Mouse (Mus musculus): ENCODE data around the gene Ltn1. TPM values are rescaled to one million over a fixed set of nuclear protein-coding genes. Genes with fewer than 3 reads are reported as not detected.

Gene Ltn1
- polyA plus RNA-seq, 1 experiment: 34.4 TPM

- no peaks in the 10 kb centered on the region for H3K4me1 ChIP-seq (ENCODE audit: control insufficient read depth, insufficient read depth, low read length)
- H3K4me3 ChIP-seq (ENCODE audit: insufficient read depth, low read length): no peak overlapping the region
- no peak for TF ChIP-seq POLR2A (IDR thresholded peaks at IDR 0.05; ENCODE audit: low read depth, low read length)
- TF ChIP-seq CTCF (IDR thresholded peaks at IDR 0.05; ENCODE audit: borderline replicate concordance, insufficient read depth, low read length): no peak
- H3K27ac ChIP-seq (ENCODE audit: insufficient read depth, low read length): no peak overlapping the region
These were observed 10.8 kb upstream of the Ltn1 start for GRCm38 (mm10) chr16:87443245-87443644.

- TF ChIP-seq CTCF (IDR thresholded peaks at IDR 0.05; ENCODE audit: borderline replicate concordance, insufficient read depth, low read length) (no peak), POLR2A (IDR thresholded peaks at IDR 0.05; ENCODE audit: low read depth, low read length) (no peak)
- H3K27ac ChIP-seq (ENCODE audit: insufficient read depth, low read length): no peak overlapping the region
- H3K4me1 ChIP-seq (ENCODE audit: control insufficient read depth, insufficient read depth, low read length): no peaks in the 10 kb centered on the region
These were observed 9.9 kb upstream of the Ltn1 start for GRCm38 (mm10) chr16:87442291-87442690.

DNA sequence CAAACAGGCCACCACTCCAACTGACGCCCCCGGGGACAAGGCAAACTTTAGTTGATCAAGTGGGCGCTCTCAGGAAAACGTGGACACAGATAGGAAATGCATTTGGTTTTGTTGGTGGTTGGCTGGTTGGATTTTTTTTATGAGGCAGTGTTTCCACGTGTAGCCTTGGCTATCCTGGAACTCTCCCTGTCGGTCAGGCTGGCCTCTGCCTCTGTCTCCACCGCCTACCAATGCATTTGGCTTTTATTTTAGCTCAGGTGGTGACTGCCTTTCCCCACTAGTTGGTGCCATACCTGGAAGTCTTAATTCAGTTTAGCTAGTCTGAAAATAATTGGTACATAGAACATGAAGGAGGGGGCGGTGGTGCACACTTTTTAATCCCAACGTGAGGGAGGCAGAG lies 8.7 kb upstream of the Ltn1 start:
- Histone ChIP-seq H3K4me1 (ENCODE audit: control insufficient read depth, insufficient read depth, low read length) (no peaks in the 10 kb centered on the region), H3K4me3 (ENCODE audit: insufficient read depth, low read length) (peak overlapping the region; percentile 91), H3K27ac (ENCODE audit: insufficient read depth, low read length) (no peak overlapping the region)
- no peak for TF ChIP-seq CTCF (IDR thresholded peaks at IDR 0.05; ENCODE audit: borderline replicate concordance, insufficient read depth, low read length)
- TF ChIP-seq POLR2A (IDR thresholded peaks at IDR 0.05; ENCODE audit: low read depth, low read length): no peak

More at GRCm38 (mm10) chr16:87442291-87442690, 9.9 kb upstream of the Ltn1 start:
- H3K4me3 ChIP-seq (ENCODE audit: insufficient read depth, low read length): no peak overlapping the region

DNA sequence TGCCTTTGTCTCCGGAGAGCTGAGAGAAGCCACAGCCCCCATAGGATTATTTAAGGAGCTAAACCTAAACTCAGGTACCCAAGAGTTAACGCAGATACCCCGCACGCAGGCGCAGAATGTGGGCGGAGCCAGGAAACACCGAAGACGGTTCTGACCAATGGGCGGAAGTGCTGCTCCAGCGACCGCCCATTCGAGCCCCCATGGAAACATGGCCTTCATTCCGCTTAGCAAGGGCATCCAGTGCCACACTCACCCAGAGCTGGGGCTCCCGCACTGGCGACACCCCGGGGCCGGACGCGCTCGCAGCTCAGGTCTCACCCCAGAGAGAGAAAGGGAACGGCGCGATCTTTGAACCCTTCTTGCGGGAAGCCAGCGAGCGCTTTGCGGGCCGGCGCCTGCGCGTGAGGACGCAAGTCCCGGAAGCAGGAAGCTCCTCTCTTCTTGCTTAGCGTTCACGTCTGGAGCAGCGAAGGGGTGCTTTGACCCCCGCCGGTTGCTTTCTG lies 7.8 kb upstream of the Ltn1 start, which contains the start of gene Rwdd2b:
Rwdd2b (minus strand) TSS at position 390 of the 503 bp plus-strand sequence.
- Histone ChIP-seq H3K4me1 (ENCODE audit: control insufficient read depth, insufficient read depth, low read length) (no peaks in the 10 kb centered on the region), H3K4me3 (ENCODE audit: insufficient read depth, low read length) (peak within 1 kb of the TSS; percentile 91), H3K27ac (ENCODE audit: insufficient read depth, low read length) (peak within 1 kb of the TSS; percentile 87)
- TF ChIP-seq CTCF (IDR thresholded peaks at IDR 0.05; ENCODE audit: borderline replicate concordance, insufficient read depth, low read length) (no peak), POLR2A (IDR thresholded peaks at IDR 0.05; ENCODE audit: low read depth, low read length) (peak; percentile 77)

GRCm38 (mm10) chr16:87438697-87439096 lies 6.3 kb upstream of the Ltn1 start:
- Histone ChIP-seq H3K4me1 (ENCODE audit: control insufficient read depth, insufficient read depth, low read length) (no peaks in the 10 kb centered on the region), H3K27ac (ENCODE audit: insufficient read depth, low read length) (no peak overlapping the region), H3K4me3 (ENCODE audit: insufficient read depth, low read length) (no peak overlapping the region)
- TF ChIP-seq POLR2A (IDR thresholded peaks at IDR 0.05; ENCODE audit: low read depth, low read length) (no peak), CTCF (IDR thresholded peaks at IDR 0.05; ENCODE audit: borderline replicate concordance, insufficient read depth, low read length) (no peak)

DNA sequence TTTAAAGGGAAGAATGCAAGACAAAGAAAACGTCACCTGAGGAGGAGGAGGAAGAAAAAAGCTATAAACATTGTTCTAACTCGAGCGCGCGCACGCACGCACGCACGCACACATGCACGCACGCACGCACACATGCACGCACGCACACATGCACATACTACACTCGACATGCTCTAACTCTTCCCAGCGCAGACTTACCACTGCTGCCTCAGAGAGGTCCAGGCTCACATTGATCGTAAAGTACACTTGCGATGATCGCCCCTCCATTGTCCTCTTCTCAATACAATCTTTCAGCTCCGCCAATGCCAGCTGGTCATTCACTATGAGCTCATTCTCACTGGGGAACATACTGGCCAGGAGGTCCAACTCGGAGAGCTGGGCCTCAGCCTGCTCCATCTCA lies 4.7 kb upstream of the Ltn1 start:
- TF ChIP-seq CTCF (IDR thresholded peaks at IDR 0.05; ENCODE audit: borderline replicate concordance, insufficient read depth, low read length) (no peak), POLR2A (IDR thresholded peaks at IDR 0.05; ENCODE audit: low read depth, low read length) (no peak)
- H3K4me1 ChIP-seq (ENCODE audit: control insufficient read depth, insufficient read depth, low read length): no peaks in the 10 kb centered on the region
- no peak overlapping the region for H3K27ac ChIP-seq (ENCODE audit: insufficient read depth, low read length)
- no peak overlapping the region for H3K4me3 ChIP-seq (ENCODE audit: insufficient read depth, low read length)

GRCm38 (mm10) chr16:87435411-87436205 lies 3.2 kb upstream of the Ltn1 start:
- TF ChIP-seq POLR2A (IDR thresholded peaks at IDR 0.05; ENCODE audit: low read depth, low read length): no peak
- Histone ChIP-seq H3K4me3 (ENCODE audit: insufficient read depth, low read length) (no peak overlapping the region), H3K27ac (ENCODE audit: insufficient read depth, low read length) (no peak overlapping the region), H3K4me1 (ENCODE audit: control insufficient read depth, insufficient read depth, low read length) (no peaks in the 10 kb centered on the region)

DNA sequence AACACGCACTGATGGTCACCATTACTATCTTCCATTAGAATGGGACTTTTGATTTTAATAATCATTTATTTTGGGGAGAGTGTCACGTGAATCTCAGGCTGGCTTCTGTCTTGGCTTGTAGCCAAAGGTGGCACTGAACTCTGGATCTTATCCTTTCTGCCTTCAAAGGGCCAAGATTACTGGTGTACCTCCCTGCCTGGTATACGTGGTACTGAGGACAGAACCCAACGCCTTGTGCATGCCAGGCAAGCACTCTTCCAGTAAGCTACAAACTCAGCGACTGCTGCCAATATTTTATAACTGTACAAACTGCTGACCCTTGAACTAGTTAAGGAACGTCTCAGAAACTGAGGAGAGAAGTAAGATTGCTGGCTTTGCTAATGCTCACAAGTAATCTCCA lies 2.5 kb upstream of the Ltn1 start:
- TF ChIP-seq CTCF (IDR thresholded peaks at IDR 0.05; ENCODE audit: borderline replicate concordance, insufficient read depth, low read length): no peak
- TF ChIP-seq POLR2A (IDR thresholded peaks at IDR 0.05; ENCODE audit: low read depth, low read length): no peak
- no peak overlapping the region for H3K4me3 ChIP-seq (ENCODE audit: insufficient read depth, low read length)
- H3K4me1 ChIP-seq (ENCODE audit: control insufficient read depth, insufficient read depth, low read length): no peaks in the 10 kb centered on the region
- H3K27ac ChIP-seq (ENCODE audit: insufficient read depth, low read length): no peak overlapping the region

DNA sequence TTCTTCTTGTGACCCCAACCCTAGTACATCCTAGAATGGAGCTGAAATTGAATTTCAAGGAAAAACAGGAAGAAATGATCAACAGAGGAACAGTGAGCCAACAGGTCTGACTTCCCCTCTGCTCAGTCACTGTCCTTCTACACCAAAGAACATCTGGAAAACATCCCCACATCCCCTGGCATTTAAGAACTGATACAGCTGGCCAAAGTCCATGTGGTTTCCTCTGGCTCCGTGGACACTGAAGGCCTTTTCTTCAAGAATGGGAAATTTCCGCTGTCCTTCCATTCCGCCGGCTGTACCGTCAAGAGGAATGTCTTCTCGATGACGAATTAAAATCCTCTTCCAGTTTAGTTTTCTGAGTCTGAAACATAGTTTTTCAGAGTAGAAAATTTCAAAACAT lies 1.9 kb upstream of the Ltn1 start:
- no peaks in the 10 kb centered on the region for H3K4me1 ChIP-seq (ENCODE audit: control insufficient read depth, insufficient read depth, low read length)
- TF ChIP-seq POLR2A (IDR thresholded peaks at IDR 0.05; ENCODE audit: low read depth, low read length): no peak
- no peak for TF ChIP-seq CTCF (IDR thresholded peaks at IDR 0.05; ENCODE audit: borderline replicate concordance, insufficient read depth, low read length)
- no peak overlapping the region for H3K4me3 ChIP-seq (ENCODE audit: insufficient read depth, low read length)
- H3K27ac ChIP-seq (ENCODE audit: insufficient read depth, low read length): no peak overlapping the region

GRCm38 (mm10) chr16:87427516-87427915 lies 4.9 kb downstream of the Ltn1 start:
- no peak overlapping the region for H3K4me3 ChIP-seq (ENCODE audit: insufficient read depth, low read length)
- no peaks in the 10 kb centered on the region for H3K4me1 ChIP-seq (ENCODE audit: control insufficient read depth, insufficient read depth, low read length)
- H3K27ac ChIP-seq (ENCODE audit: insufficient read depth, low read length): no peak overlapping the region
- TF ChIP-seq CTCF (IDR thresholded peaks at IDR 0.05; ENCODE audit: borderline replicate concordance, insufficient read depth, low read length) (no peak), POLR2A (IDR thresholded peaks at IDR 0.05; ENCODE audit: low read depth, low read length) (no peak)
